In genomic region chr5:18456196-18456595, GRCm38 (mm10) we compare ENCODE assay signal across 26 mouse cellular contexts.
"Had no signal": no experiment of that assay in that cellular context is flagged by ENCODE, and none has a peak within 500 bp of the region (broad histone marks: within the 10 kb centered on the region; RNA-seq: fewer than 3 reads in every experiment).

No protein-coding gene starts in this region.

- H3K27me3 ChIP-seq: heart, embryonic 13.5 days; heart, embryonic 15.5 days; hindbrain, embryonic 13.5 days; hindbrain, embryonic 15.5 days; kidney, embryonic 15.5 days; limb, embryonic 13.5 days; limb, embryonic 15.5 days; liver, embryonic 12.5 days had no signal

- ATAC-seq: hindbrain, postnatal 0 days; intestine, embryonic 16.5 days; liver, embryonic 12.5 days had no signal

- H3K36me3 ChIP-seq: heart, embryonic 13.5 days; heart, embryonic 15.5 days; hindbrain, embryonic 13.5 days; hindbrain, embryonic 15.5 days; kidney, embryonic 15.5 days; limb, embryonic 13.5 days; limb, embryonic 15.5 days; liver, embryonic 12.5 days had no signal

- H3K27ac ChIP-seq: heart, adult 2 months; heart, embryonic 13.5 days; heart, embryonic 15.5 days; hindbrain, embryonic 13.5 days; hindbrain, embryonic 15.5 days; hindbrain, postnatal 0 days; kidney, embryonic 15.5 days; kidney, postnatal 0 days; limb, embryonic 13.5 days; limb, embryonic 15.5 days; liver, embryonic 12.5 days; liver, embryonic 14.5 days had no signal

- H3K9ac ChIP-seq: heart, embryonic 13.5 days; heart, embryonic 15.5 days; hindbrain, embryonic 13.5 days; hindbrain, embryonic 15.5 days; kidney, embryonic 15.5 days; limb, embryonic 13.5 days; limb, embryonic 15.5 days; liver, embryonic 12.5 days; liver, embryonic 14.5 days had no signal

- H3K9me3 ChIP-seq: heart, embryonic 13.5 days; heart, embryonic 15.5 days; hindbrain, embryonic 13.5 days; hindbrain, embryonic 15.5 days; kidney, embryonic 15.5 days; limb, embryonic 13.5 days; limb, embryonic 15.5 days; liver, embryonic 12.5 days had no signal

- DNase-seq: gastrocnemius, postnatal 14 days; gastrocnemius, postnatal 36 days; heart, adult 2 months; heart, postnatal 14 days; heart, postnatal 36 days; kidney, adult 11 months; kidney, adult 2 months; kidney, adult 9 months; kidney, postnatal 14 days; kidney, postnatal 36 days; layer of hippocampus, adult 9-11 months; layer of hippocampus, postnatal 36 days; left cerebral cortex, postnatal 4 days had no signal

- H3K4me1 ChIP-seq: heart, embryonic 13.5 days; heart, embryonic 15.5 days; hindbrain, embryonic 15.5 days; limb, embryonic 13.5 days; limb, embryonic 15.5 days; liver, embryonic 12.5 days had no signal

- H3K4me2 ChIP-seq: heart, embryonic 11.5 days; heart, embryonic 13.5 days; heart, embryonic 15.5 days; hindbrain, embryonic 13.5 days; hindbrain, embryonic 15.5 days; kidney, embryonic 15.5 days; limb, embryonic 13.5 days; limb, embryonic 15.5 days; liver, embryonic 12.5 days had no signal

- H3K4me3 ChIP-seq: heart, adult 2 months; heart, embryonic 13.5 days; heart, embryonic 15.5 days; hindbrain, embryonic 13.5 days; hindbrain, embryonic 15.5 days; kidney, embryonic 15.5 days; limb, embryonic 13.5 days; limb, embryonic 15.5 days; liver, embryonic 12.5 days had no signal
